ENCODE assay signal across 10 mouse cellular contexts in genomic region chr15:89379429-89379828, GRCm38 (mm10). TPM values are rescaled to one million over a fixed set of nuclear protein-coding genes. Genes with fewer than 3 reads are reported as not detected.
DNase-seq lines count a peak whose midpoint lies in the region; ATAC-seq lines count a peak whose summit lies in the region.
"Had no signal": no experiment of that assay in that cellular context is flagged by ENCODE, and none has a peak within 500 bp of the region (broad histone marks: within the 10 kb centered on the region; RNA-seq: fewer than 3 reads in every experiment).

No protein-coding gene starts in this region.

- peak; percentile 94 for DNase-seq in heart, adult 11 months
- DNase-seq in heart, adult 8-10 months (ENCODE audit: low spot score): no peak
- peak; percentile 73 for DNase-seq in MEL-GATA-1-ER (ENCODE audit: extremely low read depth, low read depth)
- DNase-seq in kidney, postnatal 10 days: peak; percentile 61
- DNase-seq in Muller cell, postnatal 12 days (ENCODE audit: inconsistent ontology term): no peak
- no peak for DNase-seq in frontal cortex, postnatal 10 days (ENCODE audit: low spot score in 2 of 2)

- no peak overlapping the region for H3K27ac ChIP-seq in forebrain, embryonic 12.5 days
- no peak overlapping the region for H3K27ac ChIP-seq in midbrain, embryonic 15.5 days

- peak overlapping the region; percentile 38 for H3K4me3 ChIP-seq in forebrain, embryonic 12.5 days (replicated peaks)
- H3K4me3 ChIP-seq in midbrain, embryonic 15.5 days: peak overlapping the region; percentile 34

- 0 out of 2 replicates have a peak, but pooled peaks have one; percentile 15 for ATAC-seq in forebrain, embryonic 12.5 days (ENCODE audit: low FRiP score)
- no peak for ATAC-seq in midbrain, embryonic 15.5 days (replicated peaks)

- H3K9ac ChIP-seq in forebrain, embryonic 12.5 days: peak overlapping the region; percentile 36; the same call in 1 of the 2 replicates
- peak overlapping the region; percentile 36; the same call in 1 of the 2 replicates for H3K9ac ChIP-seq in midbrain, embryonic 15.5 days

- peaks cover 19% of the 10 kb centered on the region for H3K4me1 ChIP-seq in forebrain, embryonic 12.5 days
- peaks cover 20% of the 10 kb centered on the region for H3K4me1 ChIP-seq in midbrain, embryonic 15.5 days

- 15% methylated on average over 10 of the region's 10 CpGs for WGBS in forebrain, embryonic 12.5 days
- 15% methylated on average over 10 of the region's 10 CpGs for WGBS in midbrain, embryonic 15.5 days

- H3K9me3 ChIP-seq in forebrain, embryonic 12.5 days: no peaks in the 10 kb centered on the region
- H3K9me3 ChIP-seq in midbrain, embryonic 15.5 days: no peaks in the 10 kb centered on the region

- peaks cover 49% of the 10 kb centered on the region for H3K27me3 ChIP-seq in forebrain, embryonic 12.5 days
- peaks cover 42% of the 10 kb centered on the region for H3K27me3 ChIP-seq in midbrain, embryonic 15.5 days (replicated peaks)

- H3K4me2 ChIP-seq in forebrain, embryonic 12.5 days: peak overlapping the region; percentile 67
- H3K4me2 ChIP-seq in midbrain, embryonic 15.5 days: peak overlapping the region; percentile 69

- no peaks in the 10 kb centered on the region for H3K36me3 ChIP-seq in forebrain, embryonic 12.5 days (replicated peaks)
- H3K36me3 ChIP-seq in midbrain, embryonic 15.5 days (replicated peaks): no peaks in the 10 kb centered on the region

RNA-seq across cellular contexts. Expression of gene Odf3b, which starts 0.3 kb away (rescaled TPM):
- total RNA-seq in heart, adult 8-10 months (2022): 1 to 10 TPM in 3 of 4 experiments, under 1 TPM in 1; 0.41 to 2.3 (median 2.2) TPM
- polyA plus RNA-seq in forebrain, embryonic 12.5 days (2016; fragmentation: Nextera tagmentation; extraction: Ambion mirVana): 1.1 TPM in 2 replicates
- polyA plus RNA-seq in midbrain, embryonic 15.5 days (2015; fragmentation: Nextera tagmentation; extraction: Ambion mirVana): 3.4 and 4.3 TPM in 2 replicates
- total RNA-seq: CH12.LX had no signal

RNA-seq across cellular contexts. Expression of gene Tymp, which starts 2.6 kb away (rescaled TPM):
- under 1 TPM; 0.22 to 0.72 (median 0.31) TPM for total RNA-seq in heart, adult 8-10 months (2022)
- 1.1 and 1.4 TPM in 2 replicates for polyA plus RNA-seq in forebrain, embryonic 12.5 days (2016; fragmentation: Nextera tagmentation; extraction: Ambion mirVana)
- 2.1 and 2.7 TPM in 2 replicates for polyA plus RNA-seq in midbrain, embryonic 15.5 days (2015; fragmentation: Nextera tagmentation; extraction: Ambion mirVana)
- total RNA-seq: hematopoietic stem cell, adult 5-6 weeks had no signal

RNA-seq across cellular contexts. Expression of gene Klhdc7b, which starts 5.3 kb away (rescaled TPM):
- not detected for total RNA-seq in heart, adult 8-10 months (2022)
- not detected in 2 replicates for polyA plus RNA-seq in forebrain, embryonic 12.5 days (2016; fragmentation: Nextera tagmentation; extraction: Ambion mirVana)
- 0.05 TPM in 1 of 2 replicates, not detected in the other for polyA plus RNA-seq in midbrain, embryonic 15.5 days (2015; fragmentation: Nextera tagmentation; extraction: Ambion mirVana)
- total RNA-seq: CH12.LX had no signal

RNA-seq across cellular contexts. Expression of gene Sco2, which starts 5.8 kb away (rescaled TPM):
- total RNA-seq in heart, adult 8-10 months (2022): 10 to 100 TPM; 21.9 to 32.0 (median 24.4) TPM
- polyA plus RNA-seq in forebrain, embryonic 12.5 days (2016; fragmentation: Nextera tagmentation; extraction: Ambion mirVana): 4.7 and 5.1 TPM in 2 replicates
- 15.7 and 15.8 TPM in 2 replicates for polyA plus RNA-seq in midbrain, embryonic 15.5 days (2015; fragmentation: Nextera tagmentation; extraction: Ambion mirVana)

RNA-seq across cellular contexts. Expression of gene Ncaph2, which starts 23.9 kb away (rescaled TPM):
- 10 to 100 TPM; 52.8 to 67.4 (median 57.4) TPM for total RNA-seq in heart, adult 8-10 months (2022)
- 186 and 191 TPM in 2 replicates for polyA plus RNA-seq in forebrain, embryonic 12.5 days (2016; fragmentation: Nextera tagmentation; extraction: Ambion mirVana)
- 115 and 121 TPM in 2 replicates for polyA plus RNA-seq in midbrain, embryonic 15.5 days (2015; fragmentation: Nextera tagmentation; extraction: Ambion mirVana)

Comparison
In these comparisons a context has a peak if more than half of its experiments do, and no peak if none do; other contexts are left out.
1. DNase-seq: peak in heart, adult 11 months (single experiment), MEL-GATA-1-ER (single experiment) and kidney, postnatal 10 days (single experiment); none in heart, adult 8-10 months (single experiment), Muller cell, postnatal 12 days (single experiment) and frontal cortex, postnatal 10 days (0 of 2).